ENCODE assay signal across 8 mouse cellular contexts in genomic region chr2:132251911-132252310, GRCm38 (mm10). TPM values are rescaled to one million over a fixed set of nuclear protein-coding genes. Genes with fewer than 3 reads are reported as not detected.
DNase-seq lines count a peak whose midpoint lies in the region; ATAC-seq and TF ChIP-seq lines count a peak whose summit lies in the region.

No protein-coding gene starts in this region.

- H3K4me3 ChIP-seq in kidney, postnatal 0 days (replicated peaks; ENCODE audit: low read depth, low read length), result peak overlapping the region; percentile 63
- peak overlapping the region; percentile 68 for H3K4me3 ChIP-seq in embryonic facial prominence, embryonic 11.5 days (ENCODE audit: low read depth, low read length)
- peak overlapping the region; percentile 59 for H3K4me3 ChIP-seq in intestine, embryonic 14.5 days (ENCODE audit: low read depth, low read length)
- H3K4me3 ChIP-seq in midbrain, postnatal 0 days (ENCODE audit: low read depth, low read length), result peak overlapping the region; percentile 54

- DNase-seq in kidney, postnatal 0 days (ENCODE audit: low spot score), result no peak
- no peak for DNase-seq in kidney, postnatal 14 days
- DNase-seq in embryonic facial prominence, embryonic 11.5 days (ENCODE audit: low spot score), result no peak
- no peak for DNase-seq in intestine, embryonic 14.5 days (ENCODE audit: low spot score)
- DNase-seq in midbrain, postnatal 0 days (ENCODE audit: low spot score), result no peak
- DNase-seq in gastrocnemius, adult 18-20 months (ENCODE audit: low spot score), result no peak
- no peak for DNase-seq in embryo, embryonic 10.5 days (ENCODE audit: low spot score)

- H3K4me2 ChIP-seq in kidney, postnatal 0 days (ENCODE audit: low read length), result peak overlapping the region; percentile 84
- peak overlapping the region; percentile 53 for H3K4me2 ChIP-seq in embryonic facial prominence, embryonic 11.5 days (ENCODE audit: low read depth, low read length)
- peak overlapping the region; percentile 78 for H3K4me2 ChIP-seq in intestine, embryonic 14.5 days (ENCODE audit: low read length)
- H3K4me2 ChIP-seq in midbrain, postnatal 0 days (ENCODE audit: low read depth, low read length, poor library complexity, severe bottlenecking), result peak overlapping the region; percentile 74

- H3K36me3 ChIP-seq in kidney, postnatal 0 days (ENCODE audit: insufficient read depth, low read length), result peaks cover 7% of the 10 kb centered on the region; the same call in 1 of the 2 replicates
- H3K36me3 ChIP-seq in embryonic facial prominence, embryonic 11.5 days (replicated peaks; ENCODE audit: control insufficient read depth, insufficient read depth, low read depth, low read length), result no peaks in the 10 kb centered on the region; the same call in 1 of the 2 replicates
- peaks cover 31% of the 10 kb centered on the region for H3K36me3 ChIP-seq in intestine, embryonic 14.5 days (ENCODE audit: control insufficient read depth, insufficient read depth, low read length)
- no peaks in the 10 kb centered on the region for H3K36me3 ChIP-seq in midbrain, postnatal 0 days (ENCODE audit: insufficient read depth, low read length)

- no peak for ATAC-seq in kidney, postnatal 0 days (replicated peaks; ENCODE audit: low FRiP score, low read depth)
- no peak for ATAC-seq in embryonic facial prominence, embryonic 11.5 days (replicated peaks; ENCODE audit: insufficient number of reproducible peaks, low FRiP score, low TSS enrichment, low read depth)
- ATAC-seq in intestine, embryonic 14.5 days (replicated peaks; ENCODE audit: low FRiP score, low TSS enrichment, low read depth), result no peak
- ATAC-seq in midbrain, postnatal 0 days (ENCODE audit: low FRiP score), result no peak
- ATAC-seq in inflammation-experienced regulatory T-cells, adult 6 months, result no peak

- peak overlapping the region; percentile 65 for H3K9ac ChIP-seq in kidney, postnatal 0 days (ENCODE audit: low read depth, low read length)
- peak overlapping the region; percentile 78 for H3K9ac ChIP-seq in embryonic facial prominence, embryonic 11.5 days (replicated peaks; ENCODE audit: low read length)
- H3K9ac ChIP-seq in intestine, embryonic 14.5 days (ENCODE audit: low read length), result peak overlapping the region; percentile 57
- peak overlapping the region; percentile 42; the same call in 1 of the 2 replicates for H3K9ac ChIP-seq in midbrain, postnatal 0 days (replicated peaks; ENCODE audit: low read length, poor library complexity, severe bottlenecking)

- TF ChIP-seq CTCF in kidney, postnatal 0 days (IDR thresholded peaks at IDR 0.05; ENCODE audit: low read depth), result no peak
- no peak for TF ChIP-seq CTCF in midbrain, postnatal 0 days (IDR thresholded peaks at IDR 0.05)

- no peaks in the 10 kb centered on the region for H3K27me3 ChIP-seq in kidney, postnatal 0 days (ENCODE audit: insufficient read depth, low read length)
- H3K27me3 ChIP-seq in embryonic facial prominence, embryonic 11.5 days (ENCODE audit: control insufficient read depth, insufficient read depth, low read length), result no peaks in the 10 kb centered on the region
- H3K27me3 ChIP-seq in intestine, embryonic 14.5 days (replicated peaks; ENCODE audit: control insufficient read depth, insufficient read depth, low read length), result no peaks in the 10 kb centered on the region
- no peaks in the 10 kb centered on the region for H3K27me3 ChIP-seq in midbrain, postnatal 0 days (ENCODE audit: insufficient read depth, low read length)

- H3K27ac ChIP-seq in kidney, postnatal 0 days, result peak overlapping the region; percentile 82; the same call in 1 of the 2 replicates
- 0 out of 2 replicates have a peak overlapping the region, but pooled peaks have one; percentile 41 for H3K27ac ChIP-seq in embryonic facial prominence, embryonic 11.5 days (replicated peaks; ENCODE audit: low read depth, low read length)
- peak overlapping the region; percentile 87; the same call in 1 of the 2 replicates for H3K27ac ChIP-seq in intestine, embryonic 14.5 days (ENCODE audit: low read depth)
- H3K27ac ChIP-seq in midbrain, postnatal 0 days (ENCODE audit: low read depth, low read length), result no peak overlapping the region

- no peaks in the 10 kb centered on the region for H3K9me3 ChIP-seq in kidney, postnatal 0 days (replicated peaks; ENCODE audit: low read length)
- no peaks in the 10 kb centered on the region for H3K9me3 ChIP-seq in embryonic facial prominence, embryonic 11.5 days (replicated peaks; ENCODE audit: control insufficient read depth, low read length)
- no peaks in the 10 kb centered on the region for H3K9me3 ChIP-seq in intestine, embryonic 14.5 days (ENCODE audit: control insufficient read depth, low read length)
- H3K9me3 ChIP-seq in midbrain, postnatal 0 days (ENCODE audit: low read length), result no peaks in the 10 kb centered on the region

- WGBS in kidney, postnatal 0 days, result 7% methylated on average over 8 of the region's 8 CpGs
- 10% methylated on average over 8 of the region's 8 CpGs for WGBS in embryonic facial prominence, embryonic 11.5 days
- WGBS in intestine, embryonic 14.5 days, result 7% methylated on average over 8 of the region's 8 CpGs
- 6% methylated on average over 8 of the region's 8 CpGs for WGBS in midbrain, postnatal 0 days

- peaks cover 5% of the 10 kb centered on the region for H3K4me1 ChIP-seq in kidney, postnatal 0 days (replicated peaks; ENCODE audit: insufficient read depth, low read length)
- H3K4me1 ChIP-seq in embryonic facial prominence, embryonic 11.5 days (ENCODE audit: control insufficient read depth, insufficient read depth, low read length), result no peaks in the 10 kb centered on the region
- peaks cover 16% of the 10 kb centered on the region for H3K4me1 ChIP-seq in intestine, embryonic 14.5 days (replicated peaks; ENCODE audit: control insufficient read depth, insufficient read depth, low read length)
- H3K4me1 ChIP-seq in midbrain, postnatal 0 days (ENCODE audit: insufficient read depth, low read length), result no peaks in the 10 kb centered on the region; the same call in 1 of the 2 replicates

RNA-seq across cellular contexts. Expression of gene Pcna, which starts 1.2 kb away (rescaled TPM):
- 166 and 187 TPM in 2 replicates for polyA plus RNA-seq in kidney, postnatal 0 days (2015; fragmentation: Nextera tagmentation; extraction: Ambion mirVana)
- 385 and 425 TPM in 2 replicates for polyA plus RNA-seq in embryonic facial prominence, embryonic 11.5 days (2014; fragmentation: Nextera tagmentation; extraction: Ambion mirVana)
- polyA plus RNA-seq in intestine, embryonic 14.5 days (2014; fragmentation: Nextera tagmentation; extraction: Ambion mirVana), result 296 and 298 TPM in 2 replicates
- total RNA-seq in midbrain, postnatal 0 days (2014; rRNA removed), result 111 and 118 TPM in 2 replicates
- polyA plus RNA-seq in midbrain, postnatal 0 days (2015; fragmentation: Nextera tagmentation; extraction: Ambion mirVana), result 90.8 and 91.0 TPM in 2 replicates
- polyA plus RNA-seq in inflammation-experienced regulatory T-cells, adult 6 months (2017; shearing (Covaris generic)), result 100 to 1,000 TPM; 149 to 308 (median 151) TPM
- total RNA-seq in gastrocnemius, adult 18-20 months (2021), result 10 to 100 TPM; 18.1 to 19.8 TPM

RNA-seq across cellular contexts. Expression of gene Tmem230, which starts 4.3 kb away (rescaled TPM):
- 46.5 and 49.7 TPM in 2 replicates for polyA plus RNA-seq in kidney, postnatal 0 days (2015; fragmentation: Nextera tagmentation; extraction: Ambion mirVana)
- 51.3 and 56.4 TPM in 2 replicates for polyA plus RNA-seq in embryonic facial prominence, embryonic 11.5 days (2014; fragmentation: Nextera tagmentation; extraction: Ambion mirVana)
- 36.0 and 36.4 TPM in 2 replicates for polyA plus RNA-seq in intestine, embryonic 14.5 days (2014; fragmentation: Nextera tagmentation; extraction: Ambion mirVana)
- 42.0 and 59.5 TPM in 2 replicates for total RNA-seq in midbrain, postnatal 0 days (2014; rRNA removed)
- 38.3 and 40.1 TPM in 2 replicates for polyA plus RNA-seq in midbrain, postnatal 0 days (2015; fragmentation: Nextera tagmentation; extraction: Ambion mirVana)
- polyA plus RNA-seq in inflammation-experienced regulatory T-cells, adult 6 months (2017; shearing (Covaris generic)), result 10 to 100 TPM; 28.2 to 45.1 (median 37.2) TPM
- total RNA-seq in gastrocnemius, adult 18-20 months (2021), result 10 to 100 TPM; 27.2 to 28.8 TPM

RNA-seq across cellular contexts. Expression of gene Cds2, which starts 11.0 kb away (rescaled TPM):
- polyA plus RNA-seq in kidney, postnatal 0 days (2015; fragmentation: Nextera tagmentation; extraction: Ambion mirVana), result 19.5 and 24.0 TPM in 2 replicates
- 32.2 and 33.2 TPM in 2 replicates for polyA plus RNA-seq in embryonic facial prominence, embryonic 11.5 days (2014; fragmentation: Nextera tagmentation; extraction: Ambion mirVana)
- polyA plus RNA-seq in intestine, embryonic 14.5 days (2014; fragmentation: Nextera tagmentation; extraction: Ambion mirVana), result 21.3 and 22.5 TPM in 2 replicates
- 135 and 142 TPM in 2 replicates for total RNA-seq in midbrain, postnatal 0 days (2014; rRNA removed)
- 32.6 and 33.3 TPM in 2 replicates for polyA plus RNA-seq in midbrain, postnatal 0 days (2015; fragmentation: Nextera tagmentation; extraction: Ambion mirVana)
- polyA plus RNA-seq in inflammation-experienced regulatory T-cells, adult 6 months (2017; shearing (Covaris generic)), result 10 to 100 TPM; 24.8 to 35.4 (median 25.0) TPM
- 10 to 100 TPM; 14.6 to 20.6 TPM for total RNA-seq in gastrocnemius, adult 18-20 months (2021)
